Mouse (Mus musculus) heart, postnatal 25 days (tissue): Measurements from ENCODE around the gene Slc48a1. TPM values are rescaled to one million over a fixed set of nuclear protein-coding genes. Genes with fewer than 3 reads are reported as not detected.

Experiments used
- DNase-seq: peaks from one replicate; pipeline ENCODE4 v3.0.0; 2022; ENCODE audit warnings: low spot score
- intact Hi-C: fragments of 180-260 bp; cut with DNase I; formaldehyde crosslinking; loops from one replicate; pipeline ENCODE4 v1.15.1; 2025
- total RNA-seq, 2 experiments: library from RNA; stranded (reverse); gene quantifications; 2 replicates each; pipeline ENCODE4 v1.2.3; 2021

Slc48a1 gene
- total RNA-seq, 2 experiments from 2014 or later = 76.5 to 83.0 TPM

GRCm38 (mm10) chr15:97819937-97820336, 41.6 kb downstream of the Slc48a1 start:
- DNase-seq = no peak
- intact Hi-C loops = no loop called here

- DNase-seq = no peak
- intact Hi-C loops = no loop called here
These were observed 43.1 kb downstream of the Slc48a1 start for GRCm38 (mm10) chr15:97821321-97821982.

- intact Hi-C loops = no loop called here
- no peak for DNase-seq
These were observed 43.7 kb downstream of the Slc48a1 start for GRCm38 (mm10) chr15:97821983-97822363.

- intact Hi-C loops = no loop called here
- DNase-seq = no peak
These were observed 44.4 kb downstream of the Slc48a1 start for GRCm38 (mm10) chr15:97822545-97823228.

- intact Hi-C loops = no loop called here
- no peak for DNase-seq
These were observed 45.2 kb downstream of the Slc48a1 start for GRCm38 (mm10) chr15:97823479-97823878.

- no peak for DNase-seq
- intact Hi-C loops = loop anchor here (2.0 kb wide), 1 partner anchor 25 kb away; no protein-coding TSS in a partner anchor
These were observed 45.7 kb downstream of the Slc48a1 start for GRCm38 (mm10) chr15:97824042-97824441.

GRCm38 (mm10) chr15:97825071-97825940, 47.0 kb downstream of the Slc48a1 start:
- DNase-seq = peak; percentile 81
- intact Hi-C loops = loop anchor here (2.0 to 5.0 kb wide), 2 partner anchors 23 to 38 kb away; no protein-coding TSS in a partner anchor

GRCm38 (mm10) chr15:97825941-97826587, 47.7 kb downstream of the Slc48a1 start:
- intact Hi-C loops = loop anchor here (2.0 to 5.0 kb wide), 2 partner anchors 23 to 39 kb away; no protein-coding TSS in a partner anchor
- DNase-seq = no peak

- intact Hi-C loops = loop anchor here (5.0 kb wide), 1 partner anchor 39 kb away; no protein-coding TSS in a partner anchor
These were observed 48.4 kb downstream of the Slc48a1 start for GRCm38 (mm10) chr15:97826588-97827261.

GRCm38 (mm10) chr15:97827401-97827800, 49.1 kb downstream of the Slc48a1 start:
- no peak for DNase-seq
- intact Hi-C loops = loop anchor here (5.0 kb wide), 1 partner anchor 40 kb away; no protein-coding TSS in a partner anchor

More at GRCm38 (mm10) chr15:97826588-97827261, 48.4 kb downstream of the Slc48a1 start:
- DNase-seq = no peak

- no peak for DNase-seq
- intact Hi-C loops = loop anchor here (2.0 to 5.0 kb wide), 2 partner anchors 16 to 41 kb away; no protein-coding TSS in a partner anchor
These were observed 50.0 kb downstream of the Slc48a1 start for GRCm38 (mm10) chr15:97828221-97828842.

GRCm38 (mm10) chr15:97828901-97829338, 50.6 kb downstream of the Slc48a1 start:
- intact Hi-C loops = loop anchor here (2.0 to 5.0 kb wide), 2 partner anchors 16 to 42 kb away; no protein-coding TSS in a partner anchor
- DNase-seq = no peak

GRCm38 (mm10) chr15:97829432-97829831, 51.1 kb downstream of the Slc48a1 start:
- no peak for DNase-seq
- intact Hi-C loops = loop anchor here (2.0 to 5.0 kb wide), 2 partner anchors 17 to 42 kb away; no protein-coding TSS in a partner anchor

- intact Hi-C loops = no loop called here
These were observed 52.0 kb downstream of the Slc48a1 start for GRCm38 (mm10) chr15:97830253-97830787.

GRCm38 (mm10) chr15:97830788-97831241, 52.5 kb downstream of the Slc48a1 start:
- intact Hi-C loops = no loop called here
- DNase-seq = no peak

More at GRCm38 (mm10) chr15:97830253-97830787, 52.0 kb downstream of the Slc48a1 start:
- DNase-seq = no peak

- peak; percentile 74 for DNase-seq
- intact Hi-C loops = no loop called here
These were observed 53.1 kb downstream of the Slc48a1 start for GRCm38 (mm10) chr15:97831242-97831986.

GRCm38 (mm10) chr15:97831987-97832640, 53.8 kb downstream of the Slc48a1 start:
- intact Hi-C loops = no loop called here
- DNase-seq = peak; percentile 64
